Mouse (Mus musculus): ENCODE measurements around the gene Zfp207. TPM values are rescaled to one million over a fixed set of nuclear protein-coding genes. Genes with fewer than 3 reads are reported as not detected.

Zfp207 gene
- polyA plus RNA-seq, 1 experiment: 131 TPM

Other genes starting within 250 kb of the Zfp207 start
- gene Tefm, start 241.1 kb upstream of the Zfp207 start, polyA plus RNA-seq (2012; rRNA removed): 6.4 and 8.2 TPM in 2 replicates
- 10.5 and 14.3 TPM in 2 replicates for gene Adap2, start 229.2 kb upstream of the Zfp207 start, polyA plus RNA-seq (2012; rRNA removed)
- gene Rnf135, start 199.4 kb upstream of the Zfp207 start, polyA plus RNA-seq (2012; rRNA removed): 7.1 and 8.7 TPM in 2 replicates
- gene Rhot1, start 174.3 kb upstream of the Zfp207 start, polyA plus RNA-seq (2012; rRNA removed): 16.0 and 18.1 TPM in 2 replicates
- gene Rhbdl3, start 82.4 kb upstream of the Zfp207 start, polyA plus RNA-seq (2012; rRNA removed): 8.3 and 8.5 TPM in 2 replicates
- gene 5730455P16Rik, start 5.2 kb upstream of the Zfp207 start, polyA plus RNA-seq (2012; rRNA removed): 5.1 and 6.9 TPM in 2 replicates
- 46.5 and 57.1 TPM in 2 replicates for gene Psmd11, start 45.3 kb downstream of the Zfp207 start, polyA plus RNA-seq (2012; rRNA removed)
- gene Cdk5r1, start 93.7 kb downstream of the Zfp207 start, polyA plus RNA-seq (2012; rRNA removed): 1.6 and 2.1 TPM in 2 replicates